Mouse (Mus musculus): ENCODE results near the gene Rfx3.

DNA sequence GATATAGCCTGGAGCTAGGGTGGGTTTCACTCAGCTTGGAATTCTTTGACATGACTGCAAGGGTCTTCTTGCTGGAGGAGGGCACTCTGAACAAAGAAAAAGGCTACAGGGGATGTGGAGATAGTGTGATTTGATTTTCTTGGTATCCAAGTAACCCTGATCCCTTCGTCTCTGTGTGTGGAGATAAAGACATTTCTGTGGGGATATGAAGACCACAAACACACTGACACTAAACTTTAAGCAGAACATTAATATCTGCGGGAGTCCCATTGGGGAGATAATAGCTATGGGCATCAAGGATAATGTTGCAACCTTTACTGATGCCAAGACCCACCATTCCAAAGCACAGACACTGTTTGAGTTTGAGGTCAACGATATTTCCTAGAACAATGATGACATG lies 49.7 kb downstream of the Rfx3 start:
- TF ChIP-seq CTCF (IDR thresholded peaks at IDR 0.05; ENCODE audit: borderline replicate concordance, control insufficient read depth, extremely low read depth, insufficient read depth, low read length, poor library complexity) (no peak), POLR2A (IDR thresholded peaks at IDR 0.05; ENCODE audit: control insufficient read depth, extremely low read depth, insufficient read depth, low read length, poor library complexity) (no peak)

All from thymus, adult 2 months (tissue).